Mouse (Mus musculus) ES-Bruce4 (cell line): ENCODE results near the gene Rsph9. TPM values are rescaled to one million over a fixed set of nuclear protein-coding genes. Genes with fewer than 3 reads are reported as not detected.
A peak's percentile ranks its signal among the peaks of the same experiment; 100 is the strongest.

ENCODE experiments used
- H3K27ac ChIP-seq: 2 replicates; pipeline ENCODE4 v1.5.1; 2012; ENCODE audit warnings: low read length, inconsistent platforms; ENCODE audit not compliant: insufficient read depth
- H3K27me3 ChIP-seq: 2 replicates; pipeline ENCODE4 v1.6.1; 2012; ENCODE audit warnings: mild to moderate bottlenecking, low read length, inconsistent platforms; ENCODE audit not compliant: control insufficient read depth, poor library complexity, insufficient read depth, severe bottlenecking
- H3K36me3 ChIP-seq: 2 replicates; pipeline ENCODE4 v1.6.1; 2012; ENCODE audit warnings: inconsistent platforms, mild to moderate bottlenecking, low read length, moderate library complexity; ENCODE audit not compliant: control insufficient read depth, poor library complexity, insufficient read depth, severe bottlenecking
- H3K4me1 ChIP-seq: one replicate; pipeline ENCODE4 v1.8.1; 2011; ENCODE audit warnings: low read length; ENCODE audit not compliant: control insufficient read depth, insufficient read depth
- H3K4me3 ChIP-seq: 2 replicates; pipeline ENCODE4 v1.5.1; 2011; ENCODE audit warnings: low read depth, mild to moderate bottlenecking, low read length
- H3K9ac ChIP-seq: 2 replicates; pipeline ENCODE4 v1.6.1; 2012; ENCODE audit warnings: low read depth, mild to moderate bottlenecking, inconsistent platforms; ENCODE audit not compliant: poor library complexity, severe bottlenecking
- H3K9me3 ChIP-seq: replicated peaks from 2 replicates; pipeline ENCODE4 v1.6.1; 2012; ENCODE audit warnings: mild to moderate bottlenecking, low read length, inconsistent platforms; ENCODE audit not compliant: control insufficient read depth, poor library complexity, insufficient read depth, severe bottlenecking
- CTCF ChIP-seq: IDR thresholded peaks from one replicate; pipeline ENCODE4 v1.8.1; 2011; ENCODE audit warnings: low read depth, low read length
- EP300 ChIP-seq: IDR thresholded peaks from 2 replicates; pipeline ENCODE4 v1.6.1; 2011; ENCODE audit warnings: low read depth, low read length; ENCODE audit not compliant: insufficient read depth
- POLR2A ChIP-seq: IDR thresholded peaks from one replicate; pipeline ENCODE4 v1.8.1; 2011; ENCODE audit warnings: low read length; ENCODE audit not compliant: insufficient read depth
- polyA plus RNA-seq: library from polyadenylated mRNA; stranded (reverse); fragments of >200 nt; gene quantifications from 2 replicates; pipeline ENCODE4 v1.2.4, GENCODE M21; 2011; ENCODE audit warnings: low read depth; ENCODE audit not compliant: missing spikeins, insufficient read depth, insufficient read length

The Rsph9 gene
- polyA plus RNA-seq, 1 experiment, result 1.0 TPM

- Histone ChIP-seq H3K4me3 (peak overlapping the region; percentile 43), H3K4me1 (peaks cover 5% of the 10 kb centered on the region), H3K27ac (peak overlapping the region; percentile 16; the same call in 1 of the 2 replicates), H3K9ac (peak overlapping the region; percentile 10), H3K9me3 (no peaks in the 10 kb centered on the region), H3K36me3 (no peaks in the 10 kb centered on the region), H3K27me3 (no peaks in the 10 kb centered on the region)
- no peak for TF ChIP-seq POLR2A
- no peak for TF ChIP-seq CTCF
- TF ChIP-seq EP300, result peak; percentile 80
Measured at GRCm38 (mm10) chr17:46073730-46074301, 70.2 kb downstream of the Rsph9 start.

Other genes starting within 250 kb of the Rsph9 start
- 76.2 and 86.3 TPM in 2 replicates for gene Vegfa, start 111.8 kb downstream of the Rsph9 start, polyA plus RNA-seq
- 71.7 and 78.5 TPM in 2 replicates for gene Mrps18a, start 33.2 kb downstream of the Rsph9 start, polyA plus RNA-seq
- gene Mad2l1bp, start 9.3 kb upstream of the Rsph9 start, polyA plus RNA-seq, result 10.3 and 14.8 TPM in 2 replicates
- 23.5 and 25.8 TPM in 2 replicates for gene Gtpbp2, start 16.8 kb upstream of the Rsph9 start, polyA plus RNA-seq
- gene Polh, start 58.4 kb upstream of the Rsph9 start, polyA plus RNA-seq, result 28.1 and 30.1 TPM in 2 replicates
- gene Xpo5, start 58.6 kb upstream of the Rsph9 start, polyA plus RNA-seq, result 77.8 and 79.1 TPM in 2 replicates
- gene Polr1c, start 103.8 kb upstream of the Rsph9 start, polyA plus RNA-seq, result 106 and 133 TPM in 2 replicates
- gene Yipf3, start 103.9 kb upstream of the Rsph9 start, polyA plus RNA-seq, result 57.0 and 64.0 TPM in 2 replicates
- 0.57 and 0.68 TPM in 2 replicates for gene Lrrc73, start 109.3 kb upstream of the Rsph9 start, polyA plus RNA-seq
- gene Tjap1, start 138.8 kb upstream of the Rsph9 start, polyA plus RNA-seq, result 71.5 and 75.2 TPM in 2 replicates
- 0.91 and 1.3 TPM in 2 replicates for gene Dlk2, start 153.2 kb upstream of the Rsph9 start, polyA plus RNA-seq
- gene Abcc10, start 184.1 kb upstream of the Rsph9 start, polyA plus RNA-seq, result 3.9 and 4.4 TPM in 2 replicates
- gene Zfp318, start 239.5 kb upstream of the Rsph9 start, polyA plus RNA-seq, result 55.0 and 62.7 TPM in 2 replicates